Mouse (Mus musculus): ENCODE measurements around the gene Efcab11. TPM values are rescaled to one million over a fixed set of nuclear protein-coding genes. Genes with fewer than 3 reads are reported as not detected.
A peak's percentile ranks its signal among the peaks of the same experiment; 100 is the strongest.

Gene Efcab11
- total RNA-seq, 2 experiments from 2014 or later, result 0.67 to 1.5 TPM

DNA sequence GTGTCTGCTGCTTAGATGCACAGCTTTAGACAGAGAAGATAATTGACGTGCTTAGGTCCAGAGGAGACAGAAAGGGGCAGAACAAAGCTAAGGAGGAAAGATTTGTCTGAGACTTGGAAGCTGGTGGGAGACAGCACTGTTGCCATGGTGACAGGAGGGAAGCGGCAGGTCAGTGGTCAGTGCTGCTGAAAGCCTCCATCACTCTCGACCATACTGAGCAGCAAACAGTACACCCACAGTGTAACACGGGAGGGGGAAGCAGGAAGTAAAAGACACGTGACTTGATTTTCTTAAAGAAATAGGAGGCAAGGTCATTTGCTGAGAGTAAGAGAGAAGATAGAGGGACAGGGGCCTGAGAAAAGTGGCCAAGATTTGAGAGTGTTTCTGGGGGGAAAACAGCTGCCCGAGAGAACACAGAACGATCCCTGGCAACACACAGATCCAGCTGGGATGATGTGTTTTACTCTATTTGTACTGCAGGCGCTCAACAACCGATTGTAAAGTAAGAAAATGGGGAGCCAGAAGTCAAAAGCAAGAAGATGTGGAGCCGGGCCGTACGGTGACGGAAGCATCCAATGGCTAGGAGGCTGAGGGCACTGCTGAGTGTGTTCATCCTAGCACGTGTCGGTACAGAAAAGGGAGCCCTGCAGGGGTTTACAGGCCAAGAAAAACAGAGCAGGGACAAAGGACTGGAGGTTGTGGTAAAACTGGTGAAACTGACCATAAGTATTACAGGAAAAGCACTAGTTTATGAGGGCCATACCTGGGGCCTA, 126.3 kb downstream of the Efcab11 start:
- DNase-seq (ENCODE audit: low spot score in 2 of 2), result peak in 1 of 2 experiments; percentile 12

DNA sequence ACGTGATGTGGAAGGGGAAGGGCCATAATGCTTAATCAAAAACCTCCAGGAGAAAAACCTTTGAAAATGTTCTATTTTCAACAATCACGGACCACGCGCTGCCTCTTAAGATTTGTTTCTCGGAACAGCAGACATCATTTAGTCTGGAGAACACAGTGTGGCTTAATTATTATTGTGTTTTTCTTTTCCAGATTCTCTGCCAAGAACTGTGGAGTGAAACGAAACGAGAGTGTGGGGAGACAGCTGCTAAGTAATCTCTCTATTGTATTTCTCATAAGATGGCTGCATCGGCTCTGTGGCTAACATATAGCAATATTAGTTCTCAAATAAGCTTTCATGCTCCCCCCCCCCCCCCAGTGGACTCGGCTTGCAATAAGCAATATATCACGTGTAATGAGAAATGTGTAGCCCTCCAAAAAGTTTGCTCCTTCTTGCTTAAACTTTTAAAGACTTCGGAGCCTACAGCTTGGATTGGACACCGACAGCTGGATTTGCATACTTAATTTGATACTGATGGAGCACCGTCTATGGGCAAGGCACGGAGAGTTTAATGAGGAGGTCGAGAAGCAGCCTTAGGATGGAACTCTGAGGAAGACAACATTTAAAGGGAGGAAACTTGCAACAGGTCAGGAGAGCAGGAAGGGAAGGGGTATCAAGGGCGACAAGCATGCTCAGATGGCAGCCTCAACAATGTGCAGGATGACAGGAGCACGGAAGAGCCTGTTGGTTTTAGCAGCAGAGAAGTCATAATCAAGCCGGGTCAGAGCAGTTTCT, 127.1 kb downstream of the Efcab11 start:
- DNase-seq (ENCODE audit: low spot score in 2 of 2), result no peak

GRCm38 (mm10) chr12:99756213-99756612, 128.0 kb downstream of the Efcab11 start:
- no peak for DNase-seq (ENCODE audit: low spot score in 2 of 2)

DNA sequence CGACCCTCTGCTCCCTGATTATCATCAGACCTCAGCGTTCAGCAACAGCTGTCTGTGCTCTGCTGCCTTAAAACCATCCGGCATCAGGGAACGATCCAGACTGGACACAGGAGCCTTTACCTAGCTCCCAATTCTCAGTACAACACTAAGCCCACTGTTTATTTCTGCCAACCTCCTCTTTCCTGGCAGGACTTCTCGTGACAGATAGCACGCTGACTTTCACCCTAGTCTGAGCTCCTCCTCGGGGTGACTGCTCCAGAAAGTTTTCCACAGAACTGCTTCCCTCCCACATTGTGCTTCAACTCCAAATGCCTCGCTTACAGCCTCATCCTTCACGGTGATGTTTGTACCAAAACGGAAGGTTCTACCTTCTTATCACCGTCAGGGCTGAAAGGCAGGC, 131.3 kb downstream of the Efcab11 start:
- DNase-seq (ENCODE audit: low spot score in 2 of 2), result no peak

GRCm38 (mm10) chr12:99749391-99749790, 134.8 kb downstream of the Efcab11 start:
- no peak for DNase-seq (ENCODE audit: low spot score in 2 of 2)

DNA sequence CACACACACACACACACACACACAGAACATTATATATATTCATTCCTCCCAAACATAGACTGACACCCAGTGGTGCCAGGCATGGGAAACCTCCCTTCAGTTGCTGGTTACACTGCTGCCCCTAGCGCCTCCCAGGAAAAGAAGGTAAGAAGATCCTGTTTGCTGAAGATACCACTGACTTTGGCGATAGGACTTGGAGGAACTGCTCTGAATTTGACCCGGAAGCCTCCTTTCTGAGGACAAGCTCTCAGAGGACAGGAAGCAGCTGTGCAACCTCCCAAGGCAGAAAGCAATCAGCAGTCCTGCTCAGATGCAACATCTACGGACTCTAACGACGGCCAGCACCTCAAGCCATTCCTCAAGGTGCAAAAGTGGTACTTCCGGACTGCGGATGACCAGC, 142.6 kb downstream of the Efcab11 start:
- DNase-seq (ENCODE audit: low spot score in 2 of 2), result no peak

DNA sequence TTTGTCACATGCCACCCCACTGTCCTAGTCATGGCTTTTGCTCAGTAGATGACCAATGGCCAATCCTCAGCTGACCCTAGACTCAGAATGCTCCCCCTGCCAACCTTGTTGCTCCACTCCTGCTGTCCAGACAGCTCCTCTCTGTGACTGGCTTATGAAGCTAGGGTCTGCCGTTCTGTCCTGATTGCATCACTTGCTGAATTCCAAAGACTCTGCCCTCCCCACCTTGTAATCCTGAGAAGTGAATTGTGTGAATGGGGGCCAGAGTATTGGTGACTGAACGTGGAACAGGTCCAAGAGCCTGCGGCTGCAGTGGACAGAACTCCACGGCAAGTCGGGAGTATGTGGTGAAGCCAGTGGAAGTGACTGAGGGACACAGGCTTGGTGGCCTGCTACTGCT, 145.0 kb downstream of the Efcab11 start:
- no peak for DNase-seq (ENCODE audit: low spot score in 2 of 2)

DNA sequence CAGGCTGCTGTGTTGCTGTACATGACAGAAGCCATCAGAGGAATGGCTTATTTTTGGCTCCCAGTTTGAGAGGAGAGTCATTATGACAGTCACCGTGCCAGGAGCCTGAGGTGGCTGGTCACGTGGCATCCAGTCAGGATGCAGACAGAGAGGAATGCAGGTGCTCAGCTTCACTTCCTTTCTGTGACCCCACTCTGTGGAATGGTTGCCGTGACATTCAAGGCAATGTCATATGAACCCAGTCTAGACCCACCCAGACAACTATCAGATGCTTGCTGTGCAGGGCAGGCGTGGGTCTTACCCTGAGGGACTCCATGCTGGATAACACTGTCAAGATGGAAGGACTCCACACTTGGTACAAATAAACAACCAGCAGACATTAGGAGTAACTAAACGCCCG, 146.0 kb downstream of the Efcab11 start:
- no peak for DNase-seq (ENCODE audit: low spot score in 2 of 2)

DNA sequence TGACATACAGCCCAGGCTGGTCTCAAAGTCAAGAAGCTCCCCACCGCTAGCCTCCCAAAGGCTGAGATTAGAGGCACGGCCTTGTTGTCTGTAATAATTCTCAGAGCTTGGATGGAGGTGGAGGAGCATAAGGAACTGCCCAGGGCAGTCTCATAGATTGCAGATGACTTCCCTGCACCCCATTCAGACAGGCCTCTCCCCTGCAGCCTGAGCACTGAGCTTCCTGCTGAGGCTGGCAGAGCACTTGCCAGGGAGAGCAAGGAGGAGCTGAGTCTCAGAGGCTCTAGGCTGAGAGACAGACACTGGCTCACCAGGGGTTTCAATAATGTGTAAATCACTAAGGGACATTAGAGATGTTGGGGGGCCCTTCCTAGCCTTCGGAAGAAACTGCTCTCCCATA, 147.3 kb downstream of the Efcab11 start:
- no peak for DNase-seq (ENCODE audit: low spot score in 2 of 2)

DNA sequence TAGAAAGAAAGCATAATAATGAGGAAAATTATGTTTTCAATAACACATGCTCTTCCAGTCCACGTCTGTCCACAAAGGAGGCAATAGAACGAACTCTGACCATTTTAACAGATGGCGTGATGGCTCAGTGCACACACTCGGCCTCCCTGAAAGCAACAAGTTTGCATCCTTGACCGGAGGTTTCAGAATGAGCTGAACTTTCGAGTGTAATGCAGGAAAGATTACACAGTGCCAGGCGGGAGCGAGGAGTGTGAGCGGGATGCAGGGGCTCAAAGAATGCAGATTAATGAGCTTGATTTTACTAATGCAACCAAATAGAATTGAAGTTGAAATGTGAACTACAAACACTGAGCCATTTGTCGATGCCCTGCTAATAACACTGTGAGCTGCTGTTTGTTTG, 149.1 kb downstream of the Efcab11 start:
- DNase-seq (ENCODE audit: low spot score in 2 of 2), result no peak

- DNase-seq (ENCODE audit: low spot score in 2 of 2), result no peak
Observed at GRCm38 (mm10) chr12:99724206-99724605, 160.0 kb downstream of the Efcab11 start.

- DNase-seq (ENCODE audit: low spot score in 2 of 2), result no peak
Observed at GRCm38 (mm10) chr12:99723791-99724190, 160.4 kb downstream of the Efcab11 start.

- no peak for DNase-seq (ENCODE audit: low spot score in 2 of 2)
Observed at GRCm38 (mm10) chr12:99721318-99721717, 162.9 kb downstream of the Efcab11 start.

GRCm38 (mm10) chr12:99719777-99720176, 164.5 kb downstream of the Efcab11 start:
- no peak for DNase-seq (ENCODE audit: low spot score in 2 of 2)

DNA sequence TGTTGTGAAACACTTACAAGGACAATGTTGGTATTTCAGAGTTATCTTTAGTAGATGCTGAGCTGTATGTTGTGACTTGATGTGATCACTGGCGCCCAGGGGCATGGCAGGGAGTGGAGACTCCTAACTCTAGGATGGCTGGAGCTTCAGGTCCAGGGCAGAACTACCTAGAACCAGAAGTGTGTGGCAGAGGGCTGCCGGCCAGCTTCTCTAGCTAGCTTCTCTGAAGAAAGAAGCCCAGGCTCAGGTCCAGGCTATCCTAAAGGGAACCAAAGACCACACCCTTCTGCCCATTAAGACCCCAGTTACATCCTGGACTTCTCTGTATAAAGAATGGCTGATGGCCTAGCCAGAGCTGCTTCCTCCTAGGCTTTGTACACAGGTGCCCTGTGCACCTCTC, 166.1 kb downstream of the Efcab11 start:
- DNase-seq (ENCODE audit: low spot score in 2 of 2), result no peak

DNA sequence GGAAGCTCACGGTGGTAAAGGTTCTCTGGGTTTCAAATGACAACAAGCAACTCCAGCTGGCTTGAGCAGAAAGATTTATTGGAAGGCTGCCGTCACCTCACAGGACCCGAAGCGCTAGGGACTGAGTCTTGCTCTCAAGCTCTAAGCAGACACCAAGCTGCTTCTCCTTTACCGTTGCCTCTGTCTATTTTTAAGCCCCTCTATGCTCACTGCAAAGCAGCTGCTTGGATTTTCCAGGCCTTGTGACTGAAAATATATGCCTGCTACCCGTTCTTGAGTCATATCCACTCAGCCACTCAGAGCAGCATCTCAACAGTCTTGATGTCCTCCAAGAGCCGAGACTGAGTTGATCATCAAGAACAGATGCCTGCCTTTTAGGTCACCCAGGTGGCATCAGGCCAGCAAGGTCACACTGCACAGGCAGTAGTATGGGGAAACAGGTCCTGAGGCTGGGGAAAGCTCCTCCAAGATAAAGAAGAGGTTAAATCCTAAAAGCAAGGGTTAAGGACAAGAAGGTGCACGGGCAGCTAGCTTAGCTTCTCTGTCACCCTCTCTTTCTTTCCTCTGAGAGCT, 168.1 kb downstream of the Efcab11 start:
- peak; percentile 48 to 51 for DNase-seq (ENCODE audit: low spot score in 2 of 2)

DNA sequence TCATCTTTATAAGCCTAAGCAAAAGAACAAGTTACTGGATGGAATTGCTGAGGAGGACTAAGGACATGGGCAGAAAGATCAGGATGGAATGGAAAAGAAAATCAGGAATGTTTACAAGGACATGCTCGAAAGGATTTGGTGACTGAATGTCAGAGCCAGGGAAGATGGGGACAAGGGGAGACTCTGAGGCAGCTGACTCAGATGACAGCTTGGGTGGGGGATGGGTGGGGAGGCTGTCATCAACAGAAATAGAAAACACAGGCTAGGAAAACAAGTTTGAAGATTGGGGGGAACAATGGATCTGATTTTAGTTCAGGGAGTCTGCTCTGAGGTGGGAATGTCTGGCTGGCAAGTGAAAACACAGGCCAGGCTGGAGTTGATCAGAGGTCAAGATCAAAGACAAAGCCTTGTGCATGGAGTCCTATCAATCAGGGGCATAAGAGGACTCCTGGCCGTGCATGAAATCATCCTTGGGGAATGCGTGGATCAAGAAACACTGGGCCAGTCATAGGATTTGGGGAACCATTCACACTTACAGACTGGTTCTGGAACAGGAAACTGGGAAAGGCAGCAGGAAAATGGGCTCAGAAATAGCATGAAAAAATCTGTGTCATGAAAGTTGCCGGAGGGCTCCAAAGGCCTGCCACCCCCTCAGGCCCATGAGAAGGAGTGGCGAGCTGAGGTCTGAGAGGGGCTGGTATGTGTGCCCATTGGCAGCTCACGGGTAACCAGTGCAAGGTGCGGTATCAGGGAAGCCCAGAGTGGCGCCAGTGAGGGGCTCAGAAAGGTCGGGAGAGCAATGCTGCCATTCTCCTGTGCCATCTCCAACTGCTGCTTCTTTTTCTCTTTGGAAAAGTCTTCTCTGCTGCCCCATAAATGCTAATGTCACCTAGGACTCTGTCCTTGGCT, 168.9 kb downstream of the Efcab11 start:
- peak in 1 of 2 experiments; percentile 24 for DNase-seq (ENCODE audit: low spot score in 2 of 2)

DNA sequence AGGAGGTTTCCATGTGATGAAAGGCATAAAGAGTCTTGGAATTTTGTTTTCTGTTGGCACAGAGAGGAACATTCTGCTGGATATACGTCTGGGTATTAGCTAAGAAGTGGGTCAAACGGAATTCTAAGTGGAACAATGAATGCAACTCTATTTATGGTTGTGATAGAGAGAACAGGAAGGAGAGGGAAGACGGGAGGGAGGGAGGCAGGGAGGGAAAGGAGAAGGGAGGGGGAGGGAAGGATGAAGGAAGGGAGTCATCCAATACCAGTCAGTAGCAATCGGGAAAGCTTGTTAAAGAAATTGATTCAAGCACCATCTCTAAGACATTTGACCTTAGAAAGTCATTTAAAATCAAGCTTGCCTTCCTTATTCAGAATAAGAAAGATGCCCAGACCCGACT, 172.0 kb downstream of the Efcab11 start:
- DNase-seq (ENCODE audit: low spot score in 2 of 2), result no peak

DNA sequence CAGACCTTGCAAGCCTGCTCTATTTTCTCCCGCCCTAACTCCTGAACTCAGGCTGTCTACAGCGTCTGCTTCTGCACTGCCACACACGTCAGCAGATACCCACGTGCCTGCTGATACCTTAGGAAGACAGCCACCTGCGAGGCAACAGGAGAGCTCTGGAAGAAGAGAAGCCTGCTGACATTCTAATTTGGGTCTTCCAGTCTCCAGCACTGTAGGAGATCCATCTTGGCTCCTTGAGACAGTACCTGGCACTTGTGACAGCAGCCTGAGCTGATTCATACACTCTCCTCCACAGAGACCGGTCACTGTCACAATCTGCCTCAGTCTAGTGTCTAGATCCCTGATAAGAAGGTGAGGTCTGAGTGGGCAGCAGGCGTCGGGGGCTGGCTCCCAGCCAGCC, 182.0 kb downstream of the Efcab11 start:
- no peak for DNase-seq (ENCODE audit: low spot score in 2 of 2)

- no peak for DNase-seq (ENCODE audit: low spot score in 2 of 2)
Observed at GRCm38 (mm10) chr12:99700380-99700779, 183.9 kb downstream of the Efcab11 start.

DNA sequence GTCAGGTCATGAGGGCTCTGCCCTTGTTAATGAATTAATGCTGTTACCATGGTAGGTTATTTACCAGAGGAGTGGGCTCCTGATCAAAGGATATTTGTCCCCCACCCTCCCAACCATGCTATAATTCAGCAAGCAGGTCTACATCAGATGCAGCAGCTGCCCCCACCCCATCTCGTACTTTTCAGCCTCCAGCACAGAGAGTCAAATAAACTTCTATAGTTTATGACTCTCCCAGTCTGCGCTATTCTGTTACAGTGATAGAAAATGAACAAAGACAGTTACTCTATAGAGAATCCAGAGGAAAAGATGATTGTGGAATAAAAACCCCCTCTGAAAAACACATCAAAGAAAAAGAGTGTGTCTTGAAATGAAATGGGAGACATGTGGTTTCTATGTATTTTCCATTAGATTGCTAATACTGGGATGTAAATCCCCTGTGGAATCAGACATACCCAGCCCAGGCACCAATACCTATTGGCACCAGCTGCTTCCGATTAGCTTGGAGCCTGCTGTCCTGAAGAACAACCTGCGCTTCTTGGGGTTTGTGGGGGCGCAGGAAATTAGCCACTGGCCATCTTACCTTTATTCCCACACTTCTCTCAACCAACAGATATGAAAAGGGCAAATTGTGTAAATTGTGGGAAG, 184.7 kb downstream of the Efcab11 start:
- DNase-seq (ENCODE audit: low spot score in 2 of 2), result no peak
